Mouse (Mus musculus): ENCODE measurements around the gene Rasl11a.
"Not testable (repeated sequence)": the region's sequence is repeated elsewhere in the genome, so short reads cannot be mapped to it uniquely, and the experiment has no call there.

The Rasl11a gene

GRCm38 (mm10) chr5:146893478-146894182 lies 48.8 kb downstream of the Rasl11a start:
- DNase-seq, result no peak

- not testable (repeated sequence) for DNase-seq
Measured at GRCm38 (mm10) chr5:146895667-146896066, 50.8 kb downstream of the Rasl11a start.

- DNase-seq, result no peak
Measured at GRCm38 (mm10) chr5:146896973-146897372, 52.1 kb downstream of the Rasl11a start.

All from cerebellum, adult 9-10 months (tissue).